Mouse (Mus musculus) urinary bladder, postnatal 14 days (tissue): ENCODE measurements around the gene Cul9.
"Not testable (repeated sequence)": the region's sequence is repeated elsewhere in the genome, so short reads cannot be mapped to it uniquely, and the experiment has no call there.

Source experiments
- DNase-seq: peaks from one replicate; pipeline ENCODE4 v3.0.0; 2021; ENCODE audit warnings: low spot score

Gene Cul9

DNA sequence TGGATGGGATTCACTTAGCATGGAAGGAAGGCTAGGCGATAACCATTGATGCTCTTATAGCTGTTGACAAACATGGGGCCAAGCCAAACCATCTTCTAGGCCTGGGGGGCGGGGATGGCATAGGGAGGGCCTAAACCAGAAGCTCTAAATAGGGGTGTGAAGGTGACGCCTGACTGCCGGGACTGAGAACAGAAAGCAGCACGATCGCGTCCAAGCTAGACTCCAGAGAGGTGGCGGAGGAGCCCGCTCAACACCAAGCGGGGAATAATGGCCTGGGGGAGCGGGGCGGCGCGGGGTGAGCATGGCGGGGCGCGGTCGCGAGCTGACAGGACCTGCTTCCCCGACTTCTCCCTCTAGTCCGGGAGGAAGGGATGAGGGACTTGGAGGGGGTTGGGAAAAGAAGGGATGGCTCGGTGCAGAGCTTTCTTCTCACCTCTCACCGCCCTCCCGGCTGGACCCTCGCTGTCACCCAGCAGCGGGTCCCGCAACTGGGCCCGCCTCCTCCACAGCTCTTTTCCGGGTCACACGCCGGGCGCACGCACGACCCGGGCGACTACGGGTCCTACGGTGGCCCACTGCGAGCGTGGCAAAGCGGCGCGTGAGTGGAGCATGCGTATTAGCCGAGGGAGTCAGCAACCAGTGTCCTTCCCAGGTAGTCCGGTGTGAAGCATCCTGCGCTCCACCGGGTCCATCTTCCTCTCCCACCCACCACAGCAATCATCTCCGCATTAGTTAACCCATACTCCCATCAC, at the start of gene Cul9:
TSS of gene Cul9 (minus strand) at position 576 of the 752 bp plus-strand sequence.
- peak; percentile 76 for DNase-seq

DNA sequence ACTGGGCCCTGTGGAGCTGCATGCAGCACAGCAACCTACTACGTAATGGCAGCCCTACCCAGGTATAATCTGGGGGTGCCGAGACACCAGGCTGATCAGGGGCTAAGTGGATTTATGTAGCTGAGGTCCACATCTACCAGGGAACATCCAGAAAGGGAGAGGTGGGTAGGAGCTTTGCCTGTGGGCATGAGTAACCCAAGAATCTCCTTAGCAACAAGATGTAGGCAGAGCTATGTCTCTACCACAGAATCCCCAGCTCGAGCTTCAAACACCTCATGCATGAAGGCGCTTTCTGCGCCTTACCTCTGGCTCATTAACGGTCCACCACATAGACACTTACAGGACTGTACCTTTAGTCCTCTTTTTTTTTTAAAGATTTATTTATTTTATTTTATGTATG, 49.1 kb upstream of the Cul9 start:
- DNase-seq = no peak

- no peak for DNase-seq
Observed at GRCm38 (mm10) chr17:46594606-46595005, 48.4 kb upstream of the Cul9 start.

GRCm38 (mm10) chr17:46593124-46593523, 46.9 kb upstream of the Cul9 start:
- DNase-seq = peak; percentile 30

GRCm38 (mm10) chr17:46591406-46591805, 45.2 kb upstream of the Cul9 start:
- no peak for DNase-seq

DNA sequence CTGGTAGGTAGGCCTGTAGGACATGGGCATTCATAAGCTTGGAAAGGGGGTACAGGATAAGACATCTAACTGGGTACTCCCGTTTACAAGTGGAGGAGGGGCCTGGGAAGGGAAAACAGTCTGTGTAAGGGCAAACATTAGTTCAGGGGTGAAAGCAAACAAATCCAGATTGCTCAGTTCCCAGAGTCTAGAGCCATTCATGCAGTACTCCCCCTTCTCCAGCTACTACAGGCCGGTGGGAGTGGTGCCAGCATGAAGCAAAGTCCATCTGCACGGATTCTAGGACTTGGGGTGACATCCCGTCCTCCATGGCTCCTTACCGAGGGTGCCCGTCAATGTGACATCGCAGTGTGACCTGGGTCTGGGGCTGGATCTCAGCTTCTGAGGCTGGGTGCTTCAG, 44.3 kb upstream of the Cul9 start:
- no peak for DNase-seq

GRCm38 (mm10) chr17:46589635-46590314, 43.6 kb upstream of the Cul9 start:
- no peak for DNase-seq

DNA sequence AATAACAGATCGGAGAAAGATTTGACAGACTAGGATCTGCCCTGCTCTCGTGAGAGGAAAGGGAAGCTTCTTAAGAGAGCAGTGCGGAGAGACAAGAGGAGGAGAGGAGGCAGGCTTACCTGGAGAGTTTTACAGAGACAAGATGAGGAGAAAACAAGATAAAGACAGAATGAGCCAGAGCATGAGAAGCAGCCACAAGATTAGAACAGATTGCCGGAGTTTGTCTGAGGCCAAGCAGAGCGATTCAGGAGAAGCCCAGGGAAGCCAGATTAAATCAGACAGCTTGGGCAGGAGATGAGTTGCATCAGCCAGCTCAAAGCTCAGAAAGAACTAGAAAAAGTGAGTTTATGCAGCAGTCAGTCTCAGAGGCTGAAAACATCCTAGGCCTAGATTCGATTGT, 42.7 kb upstream of the Cul9 start:
- no peak for DNase-seq

GRCm38 (mm10) chr17:46588173-46588572, 42.0 kb upstream of the Cul9 start:
- no peak for DNase-seq

- DNase-seq = no peak
Observed at GRCm38 (mm10) chr17:46586327-46586726, 40.1 kb upstream of the Cul9 start.

DNA sequence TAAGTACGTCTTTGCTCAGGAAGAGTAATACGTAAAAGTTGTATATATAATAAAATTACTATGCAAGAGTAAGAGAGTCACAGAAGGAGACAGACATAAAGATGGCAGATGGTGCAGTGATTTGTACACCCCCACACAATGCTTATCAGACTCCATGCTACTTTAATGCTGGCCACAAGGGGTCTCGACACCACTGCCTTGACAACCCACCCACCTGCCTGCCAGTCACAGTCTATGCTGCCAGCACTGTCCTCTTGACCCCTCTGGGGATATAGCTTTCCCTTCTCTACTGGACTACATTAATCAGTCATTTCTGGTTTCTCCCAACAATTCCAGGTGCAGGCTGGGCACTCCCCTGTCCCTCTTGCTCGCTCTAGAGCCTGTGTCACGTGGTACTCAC, 32.5 kb upstream of the Cul9 start:
- DNase-seq = no peak

GRCm38 (mm10) chr17:46576070-46576469, 29.9 kb upstream of the Cul9 start:
- DNase-seq = no peak

- DNase-seq = no peak
Observed at GRCm38 (mm10) chr17:46574535-46574934, 28.3 kb upstream of the Cul9 start.

DNA sequence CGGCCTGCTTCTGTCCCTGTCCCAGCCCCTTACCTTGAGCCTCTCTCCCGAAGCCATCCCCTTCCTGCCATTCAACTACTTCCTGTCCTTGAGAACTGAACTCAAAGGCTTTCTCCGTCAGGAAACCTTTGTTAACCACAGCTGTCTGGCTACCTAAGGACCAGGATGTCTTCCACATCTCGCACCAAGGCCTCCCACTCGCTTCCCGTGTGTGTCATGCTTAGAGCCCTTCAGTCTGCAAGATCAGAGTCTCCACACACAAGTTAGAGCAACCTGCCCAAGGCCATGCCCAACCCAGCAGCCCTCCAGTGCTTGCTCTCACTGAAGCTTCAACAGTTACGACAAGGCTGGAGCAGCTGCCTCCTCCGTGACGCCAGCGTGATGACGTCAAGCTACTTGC, 24.8 kb upstream of the Cul9 start:
- DNase-seq = no peak

- DNase-seq = no peak
Observed at GRCm38 (mm10) chr17:46559146-46559545, 13.0 kb upstream of the Cul9 start.

DNA sequence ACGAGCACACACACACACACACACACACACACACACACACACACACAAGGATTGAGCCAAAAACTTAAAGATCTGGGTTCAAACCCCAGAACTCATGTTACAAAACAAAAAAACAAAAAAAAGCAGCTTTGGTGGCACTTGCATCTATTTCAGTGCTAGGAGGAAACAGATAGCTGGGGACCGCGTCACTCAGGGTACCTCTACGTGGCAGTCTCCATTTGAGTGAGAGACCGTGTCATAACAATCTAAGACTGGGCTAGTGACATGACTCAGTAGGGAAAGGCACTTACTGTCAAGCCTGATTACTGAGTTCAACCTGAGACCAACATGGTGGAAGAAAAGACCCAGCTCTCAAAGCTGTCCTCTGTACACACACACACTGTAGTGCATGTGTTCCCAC, 12.0 kb upstream of the Cul9 start:
- DNase-seq = no peak

DNA sequence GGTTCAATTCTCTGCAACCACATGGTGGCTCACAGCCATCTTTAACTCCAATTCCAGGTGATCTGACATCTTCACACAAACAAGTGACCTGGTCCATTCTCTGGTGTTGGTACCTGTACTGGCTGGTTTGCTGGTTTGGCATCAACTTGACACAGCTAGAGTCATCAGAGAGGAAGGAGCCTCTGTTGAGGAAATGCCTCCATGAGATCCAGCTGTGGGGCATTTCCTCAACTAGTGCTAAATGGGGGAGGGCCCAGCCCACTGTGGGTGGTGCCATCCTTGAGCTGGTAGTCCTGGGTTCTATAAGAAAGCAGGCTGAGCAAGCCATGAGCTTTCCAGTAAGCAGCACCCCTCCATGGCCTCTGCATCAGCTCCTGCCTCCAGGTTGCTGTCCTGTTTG, 11.1 kb upstream of the Cul9 start:
- DNase-seq = not testable (repeated sequence)

GRCm38 (mm10) chr17:46556584-46556945, 10.4 kb upstream of the Cul9 start:
- DNase-seq = peak; percentile 49

- peak; percentile 97 for DNase-seq
Observed at GRCm38 (mm10) chr17:46555673-46556583, 9.7 kb upstream of the Cul9 start, which contains the start of gene Srf. Gene Srf (minus strand): TSS chr17:46556175.

GRCm38 (mm10) chr17:46554977-46555672, 8.9 kb upstream of the Cul9 start:
- peak; percentile 26 for DNase-seq

DNA sequence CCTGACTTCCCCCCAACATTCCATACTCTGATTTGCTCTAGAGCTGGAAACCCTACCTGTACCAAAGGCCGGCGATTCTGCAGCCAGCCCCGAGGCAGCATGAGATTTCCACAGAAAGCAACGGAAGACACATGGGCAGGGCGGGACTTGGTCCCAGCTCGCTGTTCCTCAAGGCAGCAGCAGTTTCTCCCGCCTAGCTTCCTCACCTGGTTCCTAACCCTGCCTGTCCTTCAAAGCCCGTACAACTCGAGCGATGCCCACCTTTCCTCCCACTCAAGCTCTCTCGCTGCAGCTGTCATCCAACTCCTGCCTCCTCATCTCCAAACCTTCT, 8.4 kb upstream of the Cul9 start:
- DNase-seq = peak; percentile 45

- DNase-seq = no peak
Observed at GRCm38 (mm10) chr17:46553926-46554325, 7.7 kb upstream of the Cul9 start.
